Mouse (Mus musculus) cerebellum, adult 2 months (tissue): Measurements from ENCODE around the gene Ifit1bl1.

ENCODE experiments used
- CTCF ChIP-seq: fragments of 200-500 bp; IDR thresholded peaks from 2 replicates; pipeline ENCODE4 v1.5.1; 2011; ENCODE audit warnings: low read depth, mild to moderate bottlenecking, control low read depth, low read length, moderate library complexity, borderline replicate concordance; ENCODE audit not compliant: insufficient read depth
- POLR2A ChIP-seq: fragments of 200-500 bp; IDR thresholded peaks from 2 replicates; pipeline ENCODE4 v1.6.1; 2011; ENCODE audit warnings: low read length, control low read depth, borderline replicate concordance; ENCODE audit not compliant: insufficient read depth

GRCm38 (mm10) chr19:34546211-34546610 lies 55.5 kb downstream of the Ifit1bl1 start:
- TF ChIP-seq CTCF (no peak), POLR2A (no peak)
